Mouse (Mus musculus) cerebellum, adult 11-12 months (tissue): ENCODE measurements around the gene Arf1.

Experiments
- DNase-seq: peaks from one replicate; pipeline ENCODE4 v3.0.0; 2022

Arf1 gene

DNA sequence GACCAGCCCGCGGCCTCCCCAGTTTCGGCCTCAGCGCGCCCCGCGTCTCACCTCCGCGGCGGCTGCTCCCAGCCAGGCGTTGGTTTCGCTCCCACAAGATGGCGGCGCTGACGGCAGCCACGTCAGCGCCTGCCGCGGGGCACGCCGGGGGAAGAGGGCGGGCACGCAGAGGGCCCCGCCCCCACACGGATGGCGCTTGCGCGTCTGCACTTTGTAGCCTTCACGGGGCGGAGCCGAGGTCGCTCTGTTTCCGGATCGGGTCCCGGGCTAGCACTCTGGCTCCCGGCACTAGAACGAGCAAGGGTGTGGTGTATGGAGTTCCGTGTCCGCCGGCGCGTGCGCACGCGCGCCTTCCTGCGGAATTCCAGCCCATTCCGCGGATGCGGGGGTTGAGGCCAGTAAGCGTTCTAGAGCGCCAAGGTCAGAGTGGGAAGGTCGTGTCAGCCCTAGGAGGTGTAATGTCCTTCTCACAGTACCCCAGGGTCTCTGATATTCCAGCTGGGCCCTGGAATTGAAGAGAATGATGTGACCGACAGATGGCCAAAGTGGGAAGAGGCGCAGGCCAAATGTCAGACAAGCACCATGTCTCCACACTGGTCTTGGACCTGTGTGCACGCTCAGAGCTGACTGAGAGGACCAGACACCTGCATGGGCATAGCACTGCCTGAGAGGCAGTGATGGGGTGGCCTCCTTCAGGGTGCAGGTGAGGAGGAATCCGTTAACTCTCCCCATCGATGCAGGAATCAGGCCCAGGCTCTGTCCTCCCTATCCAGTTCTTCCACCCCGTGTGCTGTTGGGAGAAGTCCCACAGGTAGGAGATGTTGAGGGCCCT lies at the start of gene Arf1:
Gene Arf1, minus strand, starts transcription at position 149 of the 832 bp plus-strand sequence.
- peak; percentile 96 for DNase-seq

DNA sequence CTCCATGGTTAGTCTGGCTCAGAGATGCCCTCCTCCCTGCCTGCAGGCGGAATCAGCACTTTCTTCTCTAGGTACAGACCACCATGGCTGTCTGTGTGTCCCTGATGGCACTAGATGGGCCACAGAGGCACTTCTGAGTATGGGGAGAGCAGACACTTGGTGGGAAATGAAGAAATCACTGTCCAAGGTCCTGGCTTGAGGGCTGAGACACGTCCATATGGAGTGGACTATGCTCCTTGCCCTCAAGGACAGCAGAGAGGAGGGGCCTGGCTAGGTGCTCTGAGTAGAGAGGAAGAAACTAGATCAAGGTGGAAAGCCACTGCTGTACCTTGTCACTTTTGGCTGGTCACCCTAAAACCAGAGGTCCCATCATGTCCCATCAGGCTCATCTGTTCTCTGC lies 48.8 kb upstream of the Arf1 start:
- DNase-seq: no peak

DNA sequence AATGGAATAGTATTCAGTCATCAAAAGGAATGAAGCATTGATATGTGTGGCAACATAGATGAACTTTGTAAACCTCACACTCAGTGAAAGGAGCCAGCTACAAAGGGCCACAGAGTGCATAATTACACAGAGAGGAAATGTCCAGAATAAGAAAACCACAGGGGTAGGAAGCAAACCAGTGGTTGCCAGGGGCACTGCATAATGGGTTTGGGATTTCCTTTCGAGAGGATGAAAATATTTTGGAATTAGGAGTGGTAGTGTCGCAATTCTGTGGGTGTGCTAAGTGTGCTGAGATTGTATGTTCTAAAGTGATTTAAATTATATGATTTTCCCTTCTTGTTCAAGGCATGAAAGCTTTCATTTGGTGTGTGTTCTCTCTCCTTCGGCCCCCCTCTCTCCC lies 46.1 kb upstream of the Arf1 start:
- no peak for DNase-seq

DNA sequence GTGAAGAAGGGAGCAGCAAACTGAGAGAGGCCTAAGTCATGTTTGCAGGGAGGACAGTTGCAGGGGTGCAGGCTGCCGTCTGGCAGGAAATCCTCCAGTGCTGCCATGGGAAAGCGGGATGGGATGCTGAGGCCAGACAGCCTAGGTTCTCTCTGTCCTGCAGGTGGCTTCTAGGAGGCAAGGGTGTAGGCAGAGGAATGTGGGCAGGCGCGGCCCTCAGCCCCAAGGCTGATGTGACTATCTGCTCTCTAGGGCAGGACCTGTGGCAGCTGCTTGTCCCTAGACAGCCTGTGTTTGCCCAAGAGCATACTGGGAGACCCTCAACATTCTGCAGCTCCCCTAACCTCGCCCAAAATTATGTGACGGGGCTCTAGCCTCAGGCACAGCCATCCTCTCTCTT lies 38.7 kb upstream of the Arf1 start:
- DNase-seq: no peak

- DNase-seq: no peak
Measured at GRCm38 (mm10) chr11:59265154-59265813, 37.2 kb upstream of the Arf1 start.

DNA sequence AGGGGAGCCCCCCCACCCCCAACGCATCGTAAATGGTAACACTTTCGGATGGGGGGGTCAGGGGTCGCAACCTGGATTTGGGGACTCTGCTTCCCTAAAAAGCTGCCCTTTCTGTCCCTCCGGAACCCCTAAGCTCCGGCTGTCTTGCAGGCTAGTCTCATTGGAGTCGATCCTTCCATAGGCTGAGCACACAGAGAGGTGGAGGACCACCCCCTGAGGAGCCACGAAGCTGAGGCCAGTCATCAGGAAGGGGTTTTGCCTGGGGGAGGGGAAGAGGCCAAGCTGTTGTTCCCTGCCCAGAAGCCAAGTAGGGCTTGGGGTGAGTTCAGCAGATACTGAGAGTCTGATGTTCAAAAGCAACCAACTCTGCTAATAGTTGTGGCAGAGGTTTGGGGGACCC lies 36.5 kb upstream of the Arf1 start:
- DNase-seq: no peak

DNA sequence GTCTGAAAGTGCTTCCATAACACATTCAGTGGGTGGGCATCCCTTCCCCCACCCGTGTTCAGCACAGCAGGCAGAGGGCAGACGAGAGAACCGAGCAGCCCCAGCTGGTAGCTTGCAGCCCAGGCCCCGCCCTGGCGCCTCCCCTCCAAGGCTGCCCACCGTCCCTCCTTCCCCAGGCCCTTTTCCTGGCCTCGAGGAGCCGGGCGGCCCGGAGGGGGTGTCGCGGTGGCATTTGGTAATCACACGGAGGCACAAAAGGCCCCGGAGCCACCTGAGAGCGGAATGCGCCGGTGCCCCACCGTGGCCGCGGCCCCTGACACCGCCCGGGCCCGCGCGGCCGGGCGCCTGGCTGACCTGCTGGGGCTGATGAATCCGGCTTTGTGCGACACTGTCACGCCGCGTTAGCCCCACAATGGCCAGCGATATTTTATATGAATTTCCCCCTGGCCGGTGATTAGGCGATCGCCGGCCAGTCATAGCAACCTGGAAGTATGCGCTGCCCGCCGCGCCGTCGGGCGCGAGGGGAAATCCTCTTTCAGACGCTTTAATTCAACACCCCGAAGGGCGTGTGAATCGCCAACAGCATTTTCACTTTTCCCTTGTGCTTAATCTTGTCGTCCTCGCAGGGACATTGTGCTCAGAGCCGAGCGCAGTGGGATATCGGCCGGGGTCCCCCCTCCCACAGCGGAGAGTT lies 35.9 kb upstream of the Arf1 start:
- no peak for DNase-seq

DNA sequence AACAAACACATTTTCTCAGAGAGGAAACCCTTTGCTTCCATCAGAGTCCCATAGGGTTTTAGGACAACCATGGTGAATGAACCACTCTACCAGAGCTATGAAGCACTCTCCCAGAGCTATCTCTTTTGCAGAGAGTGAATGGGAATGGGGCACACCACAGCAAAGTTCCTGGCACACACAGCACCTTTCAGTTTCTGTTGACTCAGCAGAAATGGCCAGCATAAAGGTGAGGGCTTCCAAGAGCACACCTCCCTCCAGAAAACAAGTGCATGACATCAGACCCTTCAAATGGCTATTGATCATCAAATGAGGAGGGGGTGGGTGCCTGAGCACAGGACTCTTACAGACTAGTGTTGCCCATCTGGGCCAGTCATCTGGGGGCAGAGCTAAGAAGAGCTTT lies 34.2 kb upstream of the Arf1 start:
- DNase-seq: no peak

DNA sequence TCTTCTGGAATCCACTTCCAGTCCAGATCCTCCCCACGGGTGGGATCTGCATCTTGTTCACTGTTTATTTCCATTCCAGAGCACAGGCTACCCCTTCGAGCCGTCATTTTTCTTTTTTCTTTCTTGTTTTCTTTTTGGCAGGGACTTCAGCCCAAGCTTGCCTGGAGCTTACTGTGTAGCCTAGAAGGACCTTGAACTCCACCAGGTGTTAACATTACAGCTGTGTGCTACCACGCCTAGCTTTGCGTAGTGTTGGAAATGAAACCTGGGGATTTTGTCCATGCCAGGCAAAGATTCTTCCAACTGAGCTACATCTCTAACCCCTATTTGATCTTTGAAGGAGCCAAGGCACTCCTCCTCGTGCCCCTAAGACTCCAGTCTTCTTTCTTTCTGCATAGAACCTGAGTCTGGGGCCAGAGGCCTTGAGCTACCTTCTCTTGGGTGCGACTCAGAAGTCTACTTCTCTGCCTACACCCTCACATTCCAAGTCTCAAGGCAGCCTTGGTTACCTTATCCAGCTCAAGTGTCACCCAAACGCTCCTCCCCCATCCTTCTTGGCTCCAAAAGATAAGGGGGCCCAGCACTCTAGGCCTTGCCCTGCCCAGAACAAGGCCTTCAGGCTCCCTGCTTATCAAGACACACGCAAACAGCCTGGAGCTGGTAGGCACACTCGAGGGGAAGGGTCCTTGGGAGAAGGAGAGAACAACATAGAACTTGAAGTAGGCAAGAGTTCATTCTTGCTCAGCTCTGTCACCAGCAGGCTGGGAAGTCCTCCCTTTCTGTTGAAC lies 32.8 kb upstream of the Arf1 start:
- DNase-seq: no peak

DNA sequence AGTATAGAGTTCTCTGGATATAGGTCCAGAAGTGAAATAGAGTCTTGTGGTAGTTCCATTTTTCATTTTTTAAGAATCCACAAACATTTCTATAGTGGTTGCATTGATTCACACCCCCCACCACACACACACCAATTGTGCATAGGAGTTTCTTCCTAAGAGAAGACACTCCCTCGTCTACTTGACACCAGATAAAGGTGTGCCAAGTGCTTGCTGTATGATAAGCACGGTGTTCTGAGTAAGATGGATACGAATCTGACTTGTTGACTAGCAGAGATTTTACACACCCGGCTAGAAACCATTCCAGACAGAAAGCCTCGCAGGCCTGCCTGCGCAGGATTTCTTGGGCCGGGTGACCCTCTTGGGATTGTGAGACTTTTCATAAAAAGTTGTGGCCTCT lies 31.6 kb upstream of the Arf1 start:
- DNase-seq: no peak

- DNase-seq: no peak
Measured at GRCm38 (mm10) chr11:59248101-59248500, 20.0 kb upstream of the Arf1 start.

- no peak for DNase-seq
Measured at GRCm38 (mm10) chr11:59243856-59244255, 15.8 kb upstream of the Arf1 start.

DNA sequence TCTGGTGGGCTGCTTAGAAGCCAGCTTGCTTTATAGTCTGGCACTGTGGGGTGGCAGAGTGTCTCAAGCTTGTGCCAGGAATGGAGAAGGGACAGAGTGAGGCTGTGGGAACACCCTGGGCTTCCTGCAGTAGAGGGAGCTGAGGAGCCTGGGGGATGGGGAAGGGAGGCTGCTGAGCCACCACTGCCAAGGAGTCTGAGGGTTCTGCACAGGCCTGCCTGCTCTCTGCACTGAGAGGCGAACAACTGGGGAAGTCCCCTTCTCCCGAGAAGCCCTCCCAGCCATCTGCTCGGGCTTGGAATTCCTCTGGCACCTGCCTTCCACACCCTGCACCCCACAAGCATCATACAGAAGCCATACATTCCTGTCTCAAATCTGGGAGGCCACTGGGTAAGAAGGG lies 13.8 kb upstream of the Arf1 start:
- DNase-seq: no peak

DNA sequence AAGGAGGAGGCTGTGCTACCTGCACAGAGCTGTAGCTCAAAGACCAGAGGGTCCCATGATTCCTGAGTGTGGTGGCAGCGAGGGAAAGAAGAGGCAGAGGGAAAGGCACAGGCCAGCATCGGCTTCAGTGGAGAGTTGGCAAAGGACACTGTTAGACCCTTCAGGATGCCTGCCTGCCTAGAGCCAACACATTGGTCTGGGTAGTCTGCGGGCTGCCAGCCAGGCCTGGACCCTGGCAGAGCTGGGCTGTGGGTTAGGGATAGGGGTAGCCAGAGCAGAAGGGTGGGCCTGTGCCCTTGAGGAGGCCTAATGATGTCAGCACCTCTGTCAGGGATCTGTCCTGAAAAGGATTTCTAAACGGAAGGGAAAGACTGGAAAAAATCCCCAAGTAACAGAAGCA lies 11.7 kb upstream of the Arf1 start:
- DNase-seq: no peak

DNA sequence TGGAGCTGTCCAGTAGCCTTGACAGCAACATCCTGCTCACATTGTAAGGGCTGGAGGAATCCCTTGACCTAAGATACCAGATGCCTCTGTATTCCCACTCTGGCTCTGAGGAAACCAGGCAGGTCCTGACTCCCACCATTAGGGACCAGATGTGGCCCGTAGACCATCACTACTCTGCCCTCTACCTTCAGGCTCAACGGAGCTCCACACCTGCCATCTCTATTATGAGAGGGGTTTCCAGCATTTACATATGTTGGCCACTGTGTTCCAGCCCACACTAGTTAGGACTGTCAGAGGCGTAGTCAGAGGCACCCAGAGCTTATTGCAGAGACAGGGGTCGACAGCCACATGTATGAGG lies 11.3 kb upstream of the Arf1 start:
- DNase-seq: no peak

DNA sequence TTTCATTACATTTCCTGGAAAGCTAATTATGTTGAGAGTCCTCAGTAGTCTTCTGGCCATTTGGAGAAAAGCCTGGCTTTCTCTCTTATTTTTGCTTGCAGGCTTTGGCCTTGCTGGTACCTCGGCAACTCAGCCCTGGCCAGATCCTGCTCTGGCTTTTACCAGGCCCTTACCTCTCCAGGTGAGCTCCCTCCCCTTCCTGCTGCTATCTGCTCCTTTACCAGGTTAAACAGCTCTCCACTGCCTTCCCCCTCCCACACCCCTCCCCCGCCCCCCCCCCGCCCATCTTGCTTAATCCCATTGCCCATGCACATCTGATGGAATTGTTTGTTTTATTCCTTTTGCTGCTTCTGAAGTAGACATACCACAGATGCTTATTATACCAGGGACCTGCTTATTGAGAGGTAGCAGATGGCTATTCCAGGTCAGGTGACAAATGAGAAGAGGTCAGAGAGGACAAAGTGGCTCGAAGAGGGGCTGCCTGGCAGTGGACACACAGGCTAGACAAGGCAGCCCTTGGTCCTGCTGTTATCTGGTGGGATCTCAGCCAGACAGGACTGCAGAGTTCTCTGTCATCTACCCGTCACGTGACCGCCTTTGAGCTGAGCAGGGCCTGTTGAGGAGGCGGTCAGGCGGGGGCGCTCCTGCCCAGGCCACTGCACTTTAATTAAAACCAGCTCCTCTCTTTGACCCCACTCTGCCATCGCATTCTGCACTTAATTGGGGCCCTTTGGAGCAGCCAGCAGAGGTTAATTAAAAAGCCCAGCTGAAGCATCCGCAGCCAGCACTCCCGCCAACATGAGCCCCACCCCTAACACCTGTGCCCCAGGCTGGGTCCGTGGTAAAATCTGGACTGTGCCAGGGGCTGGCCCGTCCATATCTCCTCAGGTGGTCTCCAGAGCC lies 10.7 kb upstream of the Arf1 start:
- DNase-seq: peak; percentile 87

GRCm38 (mm10) chr11:59232797-59233196 lies 4.7 kb upstream of the Arf1 start:
- DNase-seq: no peak

GRCm38 (mm10) chr11:59230144-59230760 lies 2.2 kb upstream of the Arf1 start:
- DNase-seq: peak; percentile 57

GRCm38 (mm10) chr11:59227604-59228121 lies 407 bp downstream of the Arf1 start:
- no peak for DNase-seq

- DNase-seq: no peak
Measured at GRCm38 (mm10) chr11:59226787-59227603, 1.1 kb downstream of the Arf1 start.

- no peak for DNase-seq
Measured at GRCm38 (mm10) chr11:59226251-59226650, 1.8 kb downstream of the Arf1 start.
